Mouse (Mus musculus): ENCODE data around the gene Cd164.
A peak's percentile ranks its signal among the peaks of the same experiment; 100 is the strongest.

The Cd164 gene

DNA sequence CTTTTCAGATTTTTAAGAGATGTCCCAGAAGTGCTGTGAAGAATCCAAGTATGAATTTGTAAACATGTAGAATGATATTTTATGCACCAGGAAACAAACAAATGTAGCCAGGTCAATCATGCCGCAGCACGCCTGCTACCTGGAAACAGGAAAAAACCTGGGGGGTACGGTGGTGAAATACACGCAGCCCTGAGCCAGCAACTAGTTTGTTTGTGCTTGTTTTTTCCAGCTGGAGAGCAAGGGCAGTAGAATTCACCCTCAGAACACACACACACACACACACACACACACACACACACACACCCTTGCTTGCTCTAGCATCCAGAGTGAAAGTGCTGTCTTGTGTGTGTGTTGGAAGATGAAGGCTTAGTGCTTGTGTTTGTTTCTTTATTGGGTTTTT lies 28.1 kb upstream of the Cd164 start:
- ATAC-seq (ENCODE audit: insufficient number of reproducible peaks, low FRiP score, low TSS enrichment), result no peak

- no peak for ATAC-seq (ENCODE audit: insufficient number of reproducible peaks, low FRiP score, low TSS enrichment)
Observed at GRCm38 (mm10) chr10:41500941-41501340, 18.3 kb upstream of the Cd164 start.

DNA sequence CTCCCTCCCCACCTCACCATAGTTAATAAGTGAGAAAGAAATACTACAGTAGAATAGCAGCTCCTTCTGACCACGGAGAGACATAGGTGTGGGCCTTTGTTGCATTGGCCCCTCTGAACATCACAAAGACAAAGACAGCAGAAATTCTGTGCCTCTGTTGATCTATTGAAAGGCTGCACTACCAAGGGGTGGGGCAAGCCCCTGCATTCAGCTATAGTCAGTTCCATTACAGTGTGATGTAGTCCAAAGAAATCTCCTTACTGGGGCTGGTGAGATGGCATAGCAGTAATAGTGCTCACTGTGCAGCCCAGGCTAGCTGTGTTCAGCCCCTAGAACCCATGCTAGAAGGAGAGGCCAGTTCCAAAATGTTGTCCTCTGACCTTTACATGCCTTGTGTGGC lies 14.2 kb upstream of the Cd164 start:
- ATAC-seq (ENCODE audit: insufficient number of reproducible peaks, low FRiP score, low TSS enrichment), result no peak

- peak; percentile 92 for ATAC-seq (ENCODE audit: insufficient number of reproducible peaks, low FRiP score, low TSS enrichment)
Observed at GRCm38 (mm10) chr10:41505446-41505845, 13.8 kb upstream of the Cd164 start.

- ATAC-seq (ENCODE audit: insufficient number of reproducible peaks, low FRiP score, low TSS enrichment), result no peak
Observed at GRCm38 (mm10) chr10:41509160-41509559, 10.1 kb upstream of the Cd164 start.

- ATAC-seq (ENCODE audit: insufficient number of reproducible peaks, low FRiP score, low TSS enrichment), result no peak
Observed at GRCm38 (mm10) chr10:41514301-41514700, 4.9 kb upstream of the Cd164 start.

GRCm38 (mm10) chr10:41514921-41515320 lies 4.3 kb upstream of the Cd164 start:
- no peak for ATAC-seq (ENCODE audit: insufficient number of reproducible peaks, low FRiP score, low TSS enrichment)

DNA sequence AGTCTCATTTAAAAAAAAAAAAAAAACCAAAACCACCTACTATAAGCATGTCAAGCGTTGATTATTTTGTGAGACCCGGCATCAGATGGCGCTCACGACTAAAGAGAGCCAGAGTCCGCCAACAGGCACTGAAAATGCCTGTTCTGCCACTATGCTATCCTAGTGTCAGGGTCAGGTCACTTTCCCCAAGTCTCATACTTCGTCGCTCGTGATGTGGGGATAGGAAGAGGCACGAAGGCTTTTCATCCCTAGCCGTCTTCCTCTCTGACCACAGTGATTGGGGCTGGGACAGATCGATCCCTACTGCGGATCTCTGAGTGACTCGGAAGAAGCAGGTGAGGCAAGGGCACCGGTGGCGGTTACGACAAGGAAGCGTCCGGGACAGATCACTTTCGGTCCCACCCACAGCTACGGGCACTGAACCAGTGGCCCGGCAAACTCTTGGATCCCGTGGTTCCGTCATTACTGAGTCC lies 670 bp upstream of the Cd164 start:
- ATAC-seq (ENCODE audit: insufficient number of reproducible peaks, low FRiP score, low TSS enrichment), result peak; percentile 67

- ATAC-seq (ENCODE audit: insufficient number of reproducible peaks, low FRiP score, low TSS enrichment), result peak; percentile 7; the same call in 1 of the 2 replicates
Observed at GRCm38 (mm10) chr10:41519640-41520409, 611 bp downstream of the Cd164 start.

DNA sequence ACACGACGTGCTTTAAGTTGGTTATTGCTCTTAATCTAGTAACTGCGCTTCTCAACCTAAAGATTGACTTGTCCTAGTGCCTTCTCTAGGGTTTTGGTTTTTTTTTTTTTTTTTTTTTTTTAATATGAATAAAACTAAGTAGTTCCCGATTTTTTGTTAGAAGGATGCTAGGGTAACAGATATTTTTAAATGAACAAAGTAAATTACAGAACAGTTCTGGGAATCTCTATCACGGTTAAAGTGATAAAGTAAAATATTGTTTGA lies 1.1 kb downstream of the Cd164 start:
- ATAC-seq (ENCODE audit: insufficient number of reproducible peaks, low FRiP score, low TSS enrichment), result no peak

- no peak for ATAC-seq (ENCODE audit: insufficient number of reproducible peaks, low FRiP score, low TSS enrichment)
Observed at GRCm38 (mm10) chr10:41523386-41523785, 4.2 kb downstream of the Cd164 start.

DNA sequence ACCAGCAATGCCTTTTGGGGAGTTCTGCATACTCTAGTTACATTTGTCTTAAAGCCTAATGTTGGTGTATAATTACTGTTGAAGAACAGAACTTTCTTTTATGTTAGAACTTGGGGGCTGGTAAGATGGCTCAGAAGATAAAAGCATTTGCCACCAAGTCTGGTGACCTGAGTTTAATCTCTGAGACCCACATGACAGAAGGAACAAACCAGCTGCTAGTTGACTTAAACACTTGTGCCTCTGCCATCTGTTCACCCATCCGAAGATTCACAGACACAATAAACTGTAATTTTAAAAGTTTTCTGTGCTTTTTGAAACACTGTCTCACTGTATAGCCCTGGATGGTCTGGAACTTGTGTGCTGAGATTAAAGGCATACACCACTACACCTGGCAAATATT lies 6.5 kb downstream of the Cd164 start:
- no peak for ATAC-seq (ENCODE audit: insufficient number of reproducible peaks, low FRiP score, low TSS enrichment)

GRCm38 (mm10) chr10:41529972-41530371 lies 10.8 kb downstream of the Cd164 start:
- no peak for ATAC-seq (ENCODE audit: insufficient number of reproducible peaks, low FRiP score, low TSS enrichment)

DNA sequence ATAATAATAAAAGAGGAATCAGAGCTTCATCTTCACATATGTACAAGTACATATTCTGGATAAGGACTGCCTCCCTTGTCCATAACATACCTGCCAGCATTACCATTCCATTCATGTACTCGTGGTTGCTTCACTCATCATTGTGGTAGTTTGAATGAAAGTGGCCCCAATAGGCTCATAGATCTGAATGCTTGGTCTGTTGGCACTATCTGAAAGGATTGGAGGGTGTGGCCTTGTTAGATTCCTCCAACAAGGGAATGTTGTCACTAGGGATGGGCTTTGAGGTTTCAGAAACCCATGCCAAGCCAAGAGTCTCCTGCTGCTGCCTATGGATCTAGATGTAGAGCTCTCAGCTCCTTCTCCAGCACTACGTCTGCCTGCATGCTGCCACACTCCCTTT lies 16.8 kb downstream of the Cd164 start:
- no peak for ATAC-seq (ENCODE audit: insufficient number of reproducible peaks, low FRiP score, low TSS enrichment)

DNA sequence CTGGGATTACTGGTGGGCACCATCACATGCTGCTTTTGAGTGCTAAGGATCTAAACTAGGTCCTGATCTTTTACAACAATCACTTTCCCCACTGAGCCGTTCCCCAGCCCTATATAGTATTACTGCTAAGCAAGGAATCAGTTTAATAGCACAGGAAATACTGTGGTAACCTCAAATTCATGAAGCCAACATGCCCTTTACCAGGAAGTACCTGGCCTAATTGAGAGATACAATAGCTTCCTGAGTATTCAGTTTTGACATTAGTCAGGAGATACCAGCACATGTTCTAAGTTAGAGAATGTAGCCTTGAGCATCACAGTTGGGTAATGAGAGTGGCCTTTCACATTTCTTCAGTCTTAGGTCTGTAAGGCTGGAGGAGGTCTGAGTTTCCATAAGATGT lies 17.5 kb downstream of the Cd164 start:
- no peak for ATAC-seq (ENCODE audit: insufficient number of reproducible peaks, low FRiP score, low TSS enrichment)

- ATAC-seq (ENCODE audit: insufficient number of reproducible peaks, low FRiP score, low TSS enrichment), result no peak
Observed at GRCm38 (mm10) chr10:41537226-41537982, 18.2 kb downstream of the Cd164 start.

DNA sequence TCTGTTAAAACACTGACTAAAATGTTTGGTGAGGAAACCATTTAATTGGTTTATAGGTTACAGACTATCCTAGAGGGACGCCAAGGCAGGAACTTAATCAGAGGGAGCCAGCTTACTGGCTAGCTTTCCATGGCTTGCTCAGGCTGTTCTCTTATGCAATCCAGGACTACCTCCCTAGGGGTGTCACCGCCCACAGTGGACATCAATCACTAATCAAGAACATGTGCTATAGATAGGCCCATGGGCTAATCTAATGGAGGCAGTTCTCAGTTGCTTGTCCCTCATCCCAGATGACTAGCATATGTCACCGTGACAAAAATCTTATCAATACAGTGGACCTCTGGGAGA lies 18.7 kb downstream of the Cd164 start:
- no peak for ATAC-seq (ENCODE audit: insufficient number of reproducible peaks, low FRiP score, low TSS enrichment)

GRCm38 (mm10) chr10:41538986-41539385 lies 19.8 kb downstream of the Cd164 start:
- ATAC-seq (ENCODE audit: insufficient number of reproducible peaks, low FRiP score, low TSS enrichment), result no peak

GRCm38 (mm10) chr10:41542057-41542456 lies 22.8 kb downstream of the Cd164 start:
- ATAC-seq (ENCODE audit: insufficient number of reproducible peaks, low FRiP score, low TSS enrichment), result no peak

DNA sequence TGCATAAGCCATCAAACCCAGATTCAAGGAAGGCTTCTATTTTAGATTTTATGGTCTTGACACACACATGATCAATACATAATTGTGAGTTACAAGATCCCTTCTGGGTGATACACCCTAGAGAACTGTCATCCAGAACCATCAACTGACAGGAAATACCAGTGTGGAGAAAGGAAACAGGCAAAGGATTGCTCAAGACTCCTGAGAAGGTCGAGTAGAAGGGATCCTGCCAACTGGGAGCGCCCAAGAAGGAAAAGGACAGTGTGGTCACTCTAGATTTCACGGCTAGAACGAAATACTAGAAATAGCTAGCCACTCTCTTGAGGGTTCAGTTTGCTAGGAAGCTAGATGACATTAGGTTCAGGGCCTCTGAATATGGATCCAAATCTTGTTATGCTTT lies 24.2 kb downstream of the Cd164 start:
- no peak for ATAC-seq (ENCODE audit: insufficient number of reproducible peaks, low FRiP score, low TSS enrichment)

DNA sequence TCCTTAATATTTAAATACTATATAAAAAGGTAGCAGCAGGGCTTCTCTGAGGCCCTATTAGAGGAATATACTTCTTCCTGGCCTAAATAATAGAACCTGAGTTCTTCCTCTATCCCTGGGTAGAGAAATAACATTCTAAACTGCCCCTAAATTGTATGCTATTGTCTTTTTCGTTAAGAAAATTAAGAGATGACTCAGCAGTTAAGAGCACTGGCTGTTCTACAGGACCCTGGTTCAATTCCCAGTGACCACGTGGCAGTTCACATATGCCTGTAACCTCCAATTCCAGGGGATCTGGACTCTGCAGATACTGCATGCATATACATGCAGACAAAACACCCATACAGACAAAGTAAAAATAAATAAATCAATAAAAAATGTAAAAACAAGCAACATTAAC lies 24.6 kb downstream of the Cd164 start:
- ATAC-seq (ENCODE audit: insufficient number of reproducible peaks, low FRiP score, low TSS enrichment), result no peak

Data from cerebellum, adult (tissue).